Mouse (Mus musculus) hindbrain, embryonic 11.5 days (tissue): Measurements from ENCODE around the gene Tmem50a. TPM values are rescaled to one million over a fixed set of nuclear protein-coding genes. Genes with fewer than 3 reads are reported as not detected.
A peak's percentile ranks its signal among the peaks of the same experiment; 100 is the strongest.

Source experiments
- ATAC-seq: fragments of 200-750 bp; cut with Nextera tagmentation; 2 replicates; pipeline ENCODE4 v1.8.0; 2017; ENCODE audit warnings: mild to moderate bottlenecking, moderate TSS enrichment, moderate library complexity; ENCODE audit not compliant: low FRiP score
- DNase-seq: peaks from one replicate; pipeline ENCODE4 v3.0.0-alpha.2; 2015; ENCODE audit warnings: low spot score
- H3K27ac ChIP-seq: fragments of 300-500 bp; sonication (generic); 2 replicates; pipeline ENCODE4 v1.5.1; 2014; ENCODE audit warnings: mild to moderate bottlenecking, low read depth, low read length
- H3K27me3 ChIP-seq: fragments of 300-500 bp; sonication (generic); 2 replicates; pipeline ENCODE4 v1.6.1; 2014; ENCODE audit warnings: mild to moderate bottlenecking, low read length, moderate library complexity, mixed read lengths; ENCODE audit not compliant: control insufficient read depth, insufficient read depth
- H3K36me3 ChIP-seq: fragments of 300-500 bp; sonication (generic); 2 replicates; pipeline ENCODE4 v1.6.1; 2014; ENCODE audit warnings: mild to moderate bottlenecking, low read length, moderate library complexity, mixed read lengths; ENCODE audit not compliant: control insufficient read depth, insufficient read depth
- H3K4me1 ChIP-seq: fragments of 300-500 bp; sonication (generic); replicated peaks from 2 replicates; pipeline ENCODE4 v1.6.1; 2014; ENCODE audit warnings: low read length, mixed read lengths; ENCODE audit not compliant: control insufficient read depth, insufficient read depth
- H3K4me2 ChIP-seq: fragments of 300-500 bp; sonication (generic); replicated peaks from 2 replicates; pipeline ENCODE4 v1.6.1; 2014; ENCODE audit warnings: mild to moderate bottlenecking, low read depth, low read length
- H3K4me3 ChIP-seq: fragments of 300-500 bp; sonication (generic); 2 replicates; pipeline ENCODE4 v1.5.1; 2014; ENCODE audit warnings: low read depth, low read length
- H3K9ac ChIP-seq: fragments of 300-500 bp; sonication (generic); 2 replicates; pipeline ENCODE4 v1.6.1; 2014; ENCODE audit warnings: low read depth, low read length
- H3K9me3 ChIP-seq: fragments of 300-500 bp; sonication (generic); 2 replicates; pipeline ENCODE4 v1.6.1; 2016; ENCODE audit warnings: low read length; ENCODE audit not compliant: control insufficient read depth
- WGBS: fragments of 180-500 bp; shearing (Covaris S2); extraction: QIAGEN DNeasy Blood & Tissue Kit; methylation state at CpG from one replicate; pipeline ENCODE4 v1.1.7; 2014; 5-methylcytosine and 5-hydroxymethylcytosine counted together
- polyA plus RNA-seq: library from polyadenylated mRNA; unstranded; fragments of >200 nt; fragmentation: Nextera tagmentation; extraction: Ambion mirVana; gene quantifications from 2 replicates; pipeline ENCODE4 v1.2.1, GENCODE M21; 2014

The Tmem50a gene
- polyA plus RNA-seq, 1 experiment from 2014 or later, result 167 TPM

GRCm38 (mm10) chr4:134925206-134925605, 10.4 kb upstream of the Tmem50a start:
- ATAC-seq (no peak), DNase-seq (no peak)
- Histone ChIP-seq H3K36me3 (peaks cover 4% of the 10 kb centered on the region; the same call in 1 of the 2 replicates), H3K9me3 (no peaks in the 10 kb centered on the region), H3K9ac (no peak overlapping the region), H3K27me3 (no peaks in the 10 kb centered on the region), H3K4me2 (peak overlapping the region; percentile 84; the same call in 1 of the 2 replicates), H3K27ac (no peak overlapping the region), H3K4me1 (peaks cover 3% of the 10 kb centered on the region; the same call in 1 of the 2 replicates), H3K4me3 (peak overlapping the region; percentile 97; the same call in 1 of the 2 replicates)
- 90% methylated on average over 8 of the region's 8 CpGs for WGBS

GRCm38 (mm10) chr4:134924019-134924741, 9.4 kb upstream of the Tmem50a start:
- H3K36me3 ChIP-seq, result peaks cover 4% of the 10 kb centered on the region; the same call in 1 of the 2 replicates
- H3K4me3 ChIP-seq, result peak overlapping the region; percentile 97
- DNase-seq (peak; percentile 64), ATAC-seq (peak; percentile 29; the same call in 1 of the 2 replicates)
- H3K4me1 ChIP-seq, result peaks cover 3% of the 10 kb centered on the region; the same call in 1 of the 2 replicates
- peak overlapping the region; percentile 84 for H3K4me2 ChIP-seq
- H3K27ac ChIP-seq, result peak overlapping the region; percentile 80; the same call in 1 of the 2 replicates
- WGBS, result under 1% methylated on average over 73 of the region's 75 CpGs
- H3K9me3 ChIP-seq, result no peaks in the 10 kb centered on the region
- H3K9ac ChIP-seq, result peak overlapping the region; percentile 94
- no peaks in the 10 kb centered on the region for H3K27me3 ChIP-seq

- peak within 1 kb of the TSS; percentile 97 for H3K4me3 ChIP-seq
- under 1% methylated on average over 64 of the region's 64 CpGs for WGBS
Measured at GRCm38 (mm10) chr4:134923258-134924018, 8.6 kb upstream of the Tmem50a start, which contains the start of gene Rsrp1. Rsrp1 (plus strand) TSS chr4:134923592.

GRCm38 (mm10) chr4:134922925-134923244, 8.1 kb upstream of the Tmem50a start:
- Histone ChIP-seq H3K27ac (peak overlapping the region; percentile 59; the same call in 1 of the 2 replicates), H3K9me3 (no peaks in the 10 kb centered on the region), H3K27me3 (no peaks in the 10 kb centered on the region), H3K36me3 (peaks cover 4% of the 10 kb centered on the region; the same call in 1 of the 2 replicates), H3K9ac (peak overlapping the region; percentile 69), H3K4me3 (peak overlapping the region; percentile 97), H3K4me2 (peak overlapping the region; percentile 84), H3K4me1 (peaks cover 3% of the 10 kb centered on the region; the same call in 1 of the 2 replicates)
- ATAC-seq (peak; percentile 73), DNase-seq (peak; percentile 72)
- WGBS, result 0% methylated on average over 13 of the region's 13 CpGs

More at GRCm38 (mm10) chr4:134923258-134924018, 8.6 kb upstream of the Tmem50a start, which contains the start of gene Rsrp1:
- Histone ChIP-seq H3K27ac (peak within 1 kb of the TSS; percentile 80; the same call in 1 of the 2 replicates), H3K4me1 (peaks cover 3% of the 10 kb centered on the region; the same call in 1 of the 2 replicates), H3K9me3 (no peaks in the 10 kb centered on the region), H3K9ac (peak within 1 kb of the TSS; percentile 94), H3K36me3 (peaks cover 4% of the 10 kb centered on the region; the same call in 1 of the 2 replicates), H3K27me3 (no peaks in the 10 kb centered on the region), H3K4me2 (peak within 1 kb of the TSS; percentile 84)
- peak; percentile 98 for DNase-seq
- peak; percentile 92 for ATAC-seq

- 0 out of 2 replicates have a peak overlapping the region, but pooled peaks have one; percentile 59 for H3K27ac ChIP-seq
- ATAC-seq, result no peak
Measured at GRCm38 (mm10) chr4:134922111-134922924, 7.5 kb upstream of the Tmem50a start.

GRCm38 (mm10) chr4:134921703-134922102, 6.9 kb upstream of the Tmem50a start:
- peaks cover 3% of the 10 kb centered on the region; the same call in 1 of the 2 replicates for H3K4me1 ChIP-seq
- 93% methylated on average over 4 of the region's 4 CpGs for WGBS
- ATAC-seq, result no peak

More at GRCm38 (mm10) chr4:134922111-134922924, 7.5 kb upstream of the Tmem50a start:
- no peaks in the 10 kb centered on the region for H3K27me3 ChIP-seq
- DNase-seq, result no peak
- H3K9ac ChIP-seq, result peak overlapping the region; percentile 69
- H3K4me2 ChIP-seq, result peak overlapping the region; percentile 84
- H3K9me3 ChIP-seq, result no peaks in the 10 kb centered on the region
- H3K4me3 ChIP-seq, result peak overlapping the region; percentile 97
- peaks cover 4% of the 10 kb centered on the region; the same call in 1 of the 2 replicates for H3K36me3 ChIP-seq
- 64% methylated on average over 10 of the region's 10 CpGs for WGBS
- peaks cover 3% of the 10 kb centered on the region; the same call in 1 of the 2 replicates for H3K4me1 ChIP-seq

GRCm38 (mm10) chr4:134920631-134921030, 5.8 kb upstream of the Tmem50a start:
- WGBS, result 94% methylated on average over 6 of the region's 6 CpGs
- H3K27ac ChIP-seq, result no peak overlapping the region
- DNase-seq (no peak), ATAC-seq (no peak)
- no peaks in the 10 kb centered on the region for H3K36me3 ChIP-seq
- H3K4me3 ChIP-seq, result no peak overlapping the region
- no peak overlapping the region for H3K4me2 ChIP-seq
- H3K9ac ChIP-seq, result no peak overlapping the region
- H3K27me3 ChIP-seq, result no peaks in the 10 kb centered on the region
- H3K9me3 ChIP-seq, result no peaks in the 10 kb centered on the region
- H3K4me1 ChIP-seq, result no peaks in the 10 kb centered on the region; the same call in 1 of the 2 replicates

More at GRCm38 (mm10) chr4:134921703-134922102, 6.9 kb upstream of the Tmem50a start:
- no peaks in the 10 kb centered on the region for H3K9me3 ChIP-seq
- H3K27ac ChIP-seq, result no peak overlapping the region
- H3K27me3 ChIP-seq, result no peaks in the 10 kb centered on the region
- no peak overlapping the region for H3K4me2 ChIP-seq
- no peak overlapping the region for H3K9ac ChIP-seq
- H3K36me3 ChIP-seq, result peaks cover 4% of the 10 kb centered on the region; the same call in 1 of the 2 replicates
- no peak for DNase-seq
- H3K4me3 ChIP-seq, result no peak overlapping the region
